Mouse (Mus musculus) limb, embryonic 13.5 days (tissue): ENCODE data around the gene Igfbp6. TPM values are rescaled to one million over a fixed set of nuclear protein-coding genes. Genes with fewer than 3 reads are reported as not detected.

ENCODE experiments used
- ATAC-seq: fragments of 200-750 bp; cut with Nextera tagmentation; 2 replicates; pipeline ENCODE4 v1.8.0; 2017; ENCODE audit warnings: low read depth, moderate number of reproducible peaks, moderate TSS enrichment; ENCODE audit not compliant: low FRiP score
- H3K27ac ChIP-seq: fragments of 300-500 bp; sonication (generic); 2 replicates; pipeline ENCODE4 v1.5.1; 2015; ENCODE audit warnings: inconsistent platforms, mild to moderate bottlenecking, moderate library complexity
- H3K27me3 ChIP-seq: fragments of 300-500 bp; sonication (generic); 2 replicates; pipeline ENCODE4 v1.6.1; 2015; ENCODE audit warnings: mild to moderate bottlenecking, inconsistent platforms
- H3K36me3 ChIP-seq: fragments of 300-500 bp; sonication (generic); 2 replicates; pipeline ENCODE4 v1.6.1; 2015; ENCODE audit warnings: inconsistent platforms, mild to moderate bottlenecking, moderate library complexity
- H3K4me1 ChIP-seq: fragments of 300-500 bp; sonication (generic); 2 replicates; pipeline ENCODE4 v1.6.1; 2015; ENCODE audit warnings: inconsistent platforms
- H3K4me2 ChIP-seq: fragments of 300-500 bp; sonication (generic); replicated peaks from 2 replicates; pipeline ENCODE4 v1.6.1; 2015; ENCODE audit warnings: inconsistent platforms, mild to moderate bottlenecking, moderate library complexity
- H3K4me3 ChIP-seq: fragments of 300-500 bp; sonication (generic); 2 replicates; pipeline ENCODE4 v1.5.1; 2015; ENCODE audit warnings: moderate library complexity, mild to moderate bottlenecking, inconsistent platforms
- H3K9ac ChIP-seq: fragments of 300-500 bp; sonication (generic); 2 replicates; pipeline ENCODE4 v1.6.1; 2015; ENCODE audit warnings: mild to moderate bottlenecking, inconsistent platforms
- H3K9me3 ChIP-seq: fragments of 300-500 bp; sonication (generic); 2 replicates; pipeline ENCODE4 v1.6.1; 2016; ENCODE audit warnings: inconsistent platforms
- WGBS: fragments of 180-500 bp; shearing (Covaris S2); methylation state at CpG from one replicate; pipeline ENCODE4 v1.1.7; 2015; 5-methylcytosine and 5-hydroxymethylcytosine counted together
- polyA plus RNA-seq: library from polyadenylated mRNA; unstranded; fragments of >200 nt; fragmentation: Nextera tagmentation; extraction: Ambion mirVana; gene quantifications from 2 replicates; pipeline ENCODE4 v1.2.1, GENCODE M21; 2015

Gene Igfbp6
- 3.9 and 4.4 TPM in 2 replicates for polyA plus RNA-seq

GRCm38 (mm10) chr15:102144274-102144711, at the start of gene Igfbp6:
Igfbp6 (plus strand) TSS chr15:102144362.
- peaks cover 28% of the 10 kb centered on the region for H3K27me3 ChIP-seq
- no peak for ATAC-seq

DNA sequence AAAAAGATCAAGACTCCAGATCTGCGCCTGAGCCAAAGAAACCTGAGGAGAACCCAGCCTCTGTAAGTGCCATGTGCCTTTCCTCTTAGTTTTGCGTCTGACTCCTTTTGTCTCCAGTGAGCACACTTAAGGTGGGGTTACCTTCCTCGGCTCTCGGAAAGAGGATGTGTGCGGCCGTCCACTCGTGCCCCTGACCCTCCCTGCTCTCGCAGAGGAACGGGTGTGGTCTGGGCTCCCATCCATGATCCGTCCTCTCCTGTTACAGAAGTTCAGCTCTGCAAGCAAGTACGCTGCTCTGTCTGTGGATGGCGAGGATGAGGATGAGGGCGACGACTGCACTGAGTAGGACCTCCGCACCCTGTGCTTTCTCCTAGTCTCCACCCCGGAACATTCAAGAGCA, 49.2 kb upstream of the Igfbp6 start:
- Histone ChIP-seq H3K4me2 (no peak overlapping the region), H3K9me3 (no peaks in the 10 kb centered on the region), H3K36me3 (peaks cover 82% of the 10 kb centered on the region), H3K4me1 (peaks cover 30% of the 10 kb centered on the region), H3K27ac (no peak overlapping the region), H3K27me3 (no peaks in the 10 kb centered on the region), H3K4me3 (no peak overlapping the region), H3K9ac (no peak overlapping the region)
- no peak for ATAC-seq
- 88% methylated on average over 16 of the region's 16 CpGs for WGBS

More at GRCm38 (mm10) chr15:102144274-102144711, at the start of gene Igfbp6:
- no peaks in the 10 kb centered on the region for H3K9me3 ChIP-seq
- H3K36me3 ChIP-seq, result no peaks in the 10 kb centered on the region
- H3K4me3 ChIP-seq, result peak within 1 kb of the TSS; percentile 34
- peak within 1 kb of the TSS; percentile 59 for H3K9ac ChIP-seq
- no peak within 1 kb of the TSS for H3K27ac ChIP-seq
- H3K4me1 ChIP-seq, result peaks cover 20% of the 10 kb centered on the region
- WGBS, result 3% methylated on average over 22 of the region's 22 CpGs
- peak within 1 kb of the TSS; percentile 63 for H3K4me2 ChIP-seq

GRCm38 (mm10) chr15:102097147-102097915, 46.8 kb upstream of the Igfbp6 start:
- Histone ChIP-seq H3K4me2 (peak overlapping the region; percentile 83), H3K36me3 (peaks cover 59% of the 10 kb centered on the region), H3K4me1 (peaks cover 49% of the 10 kb centered on the region), H3K27me3 (no peaks in the 10 kb centered on the region), H3K27ac (peak overlapping the region; percentile 52; the same call in 1 of the 2 replicates), H3K9me3 (no peaks in the 10 kb centered on the region), H3K4me3 (no peak overlapping the region), H3K9ac (no peak overlapping the region)
- no peak for ATAC-seq
- 75% methylated on average over 8 of the region's 8 CpGs for WGBS

GRCm38 (mm10) chr15:102097991-102098555, 46.1 kb upstream of the Igfbp6 start:
- Histone ChIP-seq H3K9me3 (no peaks in the 10 kb centered on the region), H3K36me3 (peaks cover 52% of the 10 kb centered on the region), H3K4me1 (peaks cover 57% of the 10 kb centered on the region), H3K27me3 (no peaks in the 10 kb centered on the region), H3K9ac (no peak overlapping the region), H3K27ac (peak overlapping the region; percentile 52; the same call in 1 of the 2 replicates), H3K4me3 (peak overlapping the region; percentile 61; the same call in 1 of the 2 replicates), H3K4me2 (peak overlapping the region; percentile 83)
- WGBS, result 16% methylated on average over 5 of the region's 5 CpGs
- no peak for ATAC-seq

- peak overlapping the region; percentile 98 for H3K27ac ChIP-seq
- H3K36me3 ChIP-seq, result peaks cover 40% of the 10 kb centered on the region
- H3K9me3 ChIP-seq, result no peaks in the 10 kb centered on the region
- H3K4me2 ChIP-seq, result peak overlapping the region; percentile 83
- peak overlapping the region; percentile 61 for H3K4me3 ChIP-seq
- H3K4me1 ChIP-seq, result peaks cover 68% of the 10 kb centered on the region
- no peak for ATAC-seq
- 22% methylated on average over 5 of the region's 5 CpGs for WGBS
- H3K9ac ChIP-seq, result peak overlapping the region; percentile 78
- no peaks in the 10 kb centered on the region for H3K27me3 ChIP-seq
Observed at GRCm38 (mm10) chr15:102099260-102099659, 44.9 kb upstream of the Igfbp6 start.

DNA sequence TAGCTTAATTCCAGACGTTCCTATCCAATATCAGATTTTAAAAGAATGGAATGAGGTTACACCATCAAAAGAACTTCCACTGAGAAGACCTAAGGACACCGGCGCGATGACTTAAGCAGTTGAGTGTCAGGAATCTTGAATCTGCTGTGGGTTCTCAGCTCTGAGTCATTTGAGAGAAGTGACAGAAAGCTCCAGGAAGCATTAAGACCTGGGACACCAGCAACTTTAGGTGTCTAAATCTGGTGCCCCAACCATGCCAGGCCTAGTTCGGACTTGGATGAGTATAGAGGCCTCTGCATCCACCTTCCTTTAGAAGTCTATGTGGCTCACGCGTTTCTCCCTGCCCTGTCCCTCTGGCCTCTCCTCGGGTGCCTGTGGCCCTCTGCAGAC, 44.4 kb upstream of the Igfbp6 start:
- Histone ChIP-seq H3K4me1 (peaks cover 73% of the 10 kb centered on the region), H3K4me3 (peak overlapping the region; percentile 61), H3K36me3 (peaks cover 35% of the 10 kb centered on the region), H3K9me3 (no peaks in the 10 kb centered on the region), H3K9ac (peak overlapping the region; percentile 78), H3K27me3 (no peaks in the 10 kb centered on the region), H3K4me2 (peak overlapping the region; percentile 83), H3K27ac (peak overlapping the region; percentile 98)
- ATAC-seq, result no peak
- 24% methylated on average over 8 of the region's 8 CpGs for WGBS

GRCm38 (mm10) chr15:102100161-102100981, 43.8 kb upstream of the Igfbp6 start, which contains the start of gene Tns2:
Tns2 (plus strand) TSS chr15:102100413.
- peaks cover 77% of the 10 kb centered on the region for H3K4me1 ChIP-seq
- under 1% methylated on average over 73 of the region's 82 CpGs for WGBS
- peak; percentile 68 for ATAC-seq
- H3K4me3 ChIP-seq, result peak within 1 kb of the TSS; percentile 61
- H3K9me3 ChIP-seq, result no peaks in the 10 kb centered on the region
- H3K4me2 ChIP-seq, result peak within 1 kb of the TSS; percentile 83
- no peaks in the 10 kb centered on the region for H3K27me3 ChIP-seq
- peaks cover 31% of the 10 kb centered on the region for H3K36me3 ChIP-seq
- peak within 1 kb of the TSS; percentile 78 for H3K9ac ChIP-seq
- peak within 1 kb of the TSS; percentile 98 for H3K27ac ChIP-seq

DNA sequence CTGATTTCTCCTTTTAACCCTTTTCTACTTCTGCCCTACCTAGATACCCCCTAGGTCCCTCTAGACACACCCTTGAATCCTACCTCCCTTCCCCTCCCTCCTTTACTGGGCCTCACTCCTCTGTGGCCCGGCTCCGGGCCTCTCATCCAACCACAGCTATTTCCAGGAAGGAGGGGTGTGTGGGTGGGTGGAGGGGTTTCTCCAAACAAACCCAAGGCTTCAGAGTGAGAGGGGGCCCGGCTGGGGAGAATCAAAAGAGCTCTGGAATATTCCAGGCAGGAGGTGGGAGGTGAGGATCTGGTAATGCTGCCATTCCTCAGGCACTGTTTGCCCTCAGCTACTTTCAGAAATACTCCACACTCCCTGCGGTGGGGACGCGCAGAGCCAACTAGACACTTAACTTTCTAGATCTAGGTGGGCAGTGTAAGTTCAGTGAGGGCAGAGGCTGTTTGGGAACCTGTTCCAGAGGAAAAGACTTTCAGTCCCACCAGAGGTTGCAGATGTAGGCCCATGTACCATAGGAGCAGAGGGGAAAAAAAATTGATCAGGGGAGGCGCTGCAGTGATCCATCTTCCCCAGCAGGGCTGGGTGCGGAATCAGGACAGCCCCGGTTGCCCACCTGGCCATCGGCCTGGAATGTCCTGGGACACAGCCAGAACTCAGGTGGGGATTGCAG, 43.0 kb upstream of the Igfbp6 start:
- Histone ChIP-seq H3K9ac (peak overlapping the region; percentile 78), H3K36me3 (peaks cover 25% of the 10 kb centered on the region), H3K27me3 (0 out of 2 replicates have a peak, but pooled peaks cover 2% of the 10 kb centered on the region), H3K4me2 (peak overlapping the region; percentile 83), H3K9me3 (no peaks in the 10 kb centered on the region), H3K27ac (peak overlapping the region; percentile 98), H3K4me3 (peak overlapping the region; percentile 61), H3K4me1 (peaks cover 85% of the 10 kb centered on the region)
- WGBS, result 24% methylated on average over 10 of the region's 10 CpGs
- ATAC-seq, result peak; percentile 66

GRCm38 (mm10) chr15:102101672-102102541, 42.3 kb upstream of the Igfbp6 start:
- WGBS, result 32% methylated on average over 11 of the region's 11 CpGs
- Histone ChIP-seq H3K9me3 (no peaks in the 10 kb centered on the region), H3K27ac (peak overlapping the region; percentile 98), H3K4me3 (peak overlapping the region; percentile 61), H3K4me1 (peaks cover 92% of the 10 kb centered on the region), H3K4me2 (peak overlapping the region; percentile 83), H3K9ac (peak overlapping the region; percentile 79), H3K27me3 (peaks cover 6% of the 10 kb centered on the region; the same call in 1 of the 2 replicates), H3K36me3 (peaks cover 21% of the 10 kb centered on the region)
- no peak for ATAC-seq

DNA sequence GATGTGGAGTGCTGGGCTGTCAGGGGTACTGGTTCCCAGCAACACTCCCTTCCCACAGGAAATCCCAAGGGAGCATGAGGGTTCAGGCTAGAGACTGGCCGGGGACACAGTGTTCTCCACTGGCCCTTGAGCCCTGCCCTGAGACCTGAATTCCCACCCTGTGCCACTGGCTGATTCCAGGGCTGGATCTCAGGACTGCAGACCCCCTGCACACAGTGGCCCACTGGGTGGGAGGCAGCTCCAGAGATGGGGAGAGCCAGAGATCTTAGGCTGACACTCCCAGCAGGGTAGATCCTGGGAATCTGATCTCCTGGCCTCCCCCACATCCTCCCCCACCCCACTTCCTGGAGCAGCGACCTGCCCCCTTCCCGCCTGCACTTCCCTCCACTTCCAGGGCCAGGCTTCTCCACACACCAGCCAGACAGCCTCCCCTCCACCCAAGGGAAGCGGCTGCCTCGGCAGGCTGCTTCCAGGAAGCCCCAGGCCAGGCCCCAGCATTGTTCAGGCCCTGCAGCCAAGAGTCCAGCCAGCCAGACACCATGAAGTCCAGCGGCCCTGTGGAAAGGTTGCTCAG, 41.5 kb upstream of the Igfbp6 start:
- 8% methylated on average over 4 of the region's 6 CpGs for WGBS
- H3K36me3 ChIP-seq, result peaks cover 20% of the 10 kb centered on the region
- no peak for ATAC-seq

More for the DNA sequence above, 41.5 kb upstream of the Igfbp6 start:
- Histone ChIP-seq H3K9me3 (no peaks in the 10 kb centered on the region), H3K4me2 (peak overlapping the region; percentile 83), H3K27ac (peak overlapping the region; percentile 98), H3K4me3 (peak overlapping the region; percentile 61), H3K4me1 (peaks cover 93% of the 10 kb centered on the region), H3K27me3 (peaks cover 9% of the 10 kb centered on the region; the same call in 1 of the 2 replicates), H3K9ac (peak overlapping the region; percentile 79)
